Mouse (Mus musculus): ENCODE data around the gene Sigmar1.
A peak's percentile ranks its signal among the peaks of the same experiment; 100 is the strongest.
"Not testable (repeated sequence)": the region's sequence is repeated elsewhere in the genome, so short reads cannot be mapped to it uniquely, and the experiment has no call there.

Sigmar1 gene

GRCm38 (mm10) chr4:41755338-41756305 is at the start of gene Sigmar1:
Gene Sigmar1 (minus strand): TSS chr4:41756157.
- peak; percentile 32 for ATAC-seq (ENCODE audit: low TSS enrichment)

DNA sequence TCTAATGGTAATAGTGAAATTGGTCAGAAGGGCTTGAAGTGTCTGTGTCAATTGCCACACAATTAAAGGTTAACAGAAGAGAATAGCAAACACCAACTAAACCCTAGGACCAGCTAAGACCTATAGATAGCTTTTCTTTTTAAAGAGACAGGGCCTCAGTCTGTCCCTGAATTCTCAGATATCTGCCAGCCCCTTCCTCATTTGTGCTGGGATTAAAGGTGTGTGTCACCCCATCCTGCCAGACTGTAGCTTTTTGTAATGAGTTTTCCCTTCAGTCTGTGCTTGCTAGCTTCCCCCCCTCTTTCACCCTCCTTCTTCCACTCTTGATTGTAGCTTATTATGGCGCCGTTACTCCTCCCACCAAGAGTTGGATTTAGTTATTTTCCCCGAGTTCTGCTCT is 27.2 kb upstream of the Sigmar1 start:
- not testable (repeated sequence) for ATAC-seq (ENCODE audit: low TSS enrichment)

DNA sequence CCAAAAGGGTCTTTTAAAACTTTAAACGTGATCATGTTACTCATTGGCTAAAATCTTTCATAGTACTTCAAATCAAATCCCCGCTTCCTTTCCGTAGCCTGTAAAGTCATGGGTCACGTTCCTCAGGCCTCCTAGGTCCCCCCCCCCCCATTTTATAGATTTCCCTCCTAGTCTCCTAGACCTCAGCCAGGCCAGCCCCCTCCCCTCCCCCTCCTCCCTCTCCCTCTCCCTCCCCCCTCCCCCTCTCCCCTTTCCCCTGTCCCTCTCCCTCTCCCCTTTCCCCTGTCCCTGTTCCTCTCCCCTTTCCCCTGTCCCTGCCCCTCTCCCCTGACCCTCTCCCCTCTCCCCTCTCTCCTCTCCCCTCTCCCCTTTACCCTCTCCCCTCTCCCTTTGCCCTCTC is 26.8 kb upstream of the Sigmar1 start:
- ATAC-seq (ENCODE audit: low TSS enrichment): not testable (repeated sequence)

DNA sequence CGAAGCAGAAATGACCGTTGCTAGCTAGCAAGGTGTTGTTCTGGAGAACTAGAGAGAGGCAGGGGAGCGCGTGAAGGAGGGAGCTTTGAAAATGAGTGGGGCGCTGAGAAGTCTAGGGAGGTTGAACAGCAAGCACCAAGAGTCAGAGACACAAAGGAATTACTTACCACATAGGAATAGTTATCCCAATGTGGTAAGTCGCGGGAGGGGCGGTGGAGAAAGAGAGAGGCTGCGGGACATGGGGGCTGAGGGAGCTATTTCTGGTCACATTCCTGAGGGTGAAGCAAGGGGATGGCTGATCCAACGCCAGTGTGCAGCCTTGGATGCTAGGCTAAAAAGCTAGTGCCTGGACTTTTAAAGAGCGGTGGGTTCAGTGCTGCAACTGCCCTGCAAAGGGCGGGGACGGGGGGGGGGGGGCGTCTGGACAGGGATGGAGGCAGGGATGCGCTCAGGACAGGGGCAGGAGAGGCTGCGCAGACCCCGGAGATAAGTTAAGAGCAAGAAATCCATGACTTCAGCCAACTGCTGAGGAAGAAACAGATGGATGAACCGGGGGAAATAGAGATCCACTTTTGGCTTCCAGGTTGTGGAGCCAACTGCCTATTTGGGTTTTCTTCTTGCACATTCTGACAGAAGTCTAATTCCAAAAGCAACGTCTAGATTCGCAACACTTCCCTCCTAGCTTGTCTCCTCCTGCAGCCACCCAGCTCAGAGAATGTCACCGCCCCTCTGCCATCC is 26.0 kb upstream of the Sigmar1 start:
- peak; percentile 72; the same call in 1 of the 2 replicates for ATAC-seq (ENCODE audit: low TSS enrichment)

DNA sequence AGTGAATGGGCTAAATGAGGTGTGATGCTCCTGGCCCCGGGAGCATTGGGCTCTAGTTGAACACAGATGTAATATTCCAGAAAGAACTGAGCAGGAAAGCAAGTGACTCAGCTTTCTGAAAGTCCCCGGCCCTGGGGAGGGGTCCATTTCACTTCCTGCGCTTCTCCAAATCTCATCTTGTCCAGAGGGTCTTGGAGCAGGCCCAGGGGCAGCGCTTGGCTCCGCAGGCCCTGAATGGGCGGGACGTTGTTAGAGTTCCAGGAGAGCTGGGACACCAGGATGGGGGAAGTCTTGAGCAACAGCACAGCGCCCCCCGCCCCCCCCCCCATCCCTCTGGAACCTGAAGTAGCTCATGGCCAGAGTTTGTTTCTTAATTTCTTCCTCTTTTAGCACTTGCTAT is 25.3 kb upstream of the Sigmar1 start:
- not testable (repeated sequence) for ATAC-seq (ENCODE audit: low TSS enrichment)

GRCm38 (mm10) chr4:41775840-41776239 is 19.9 kb upstream of the Sigmar1 start:
- not testable (repeated sequence) for ATAC-seq (ENCODE audit: low TSS enrichment)

GRCm38 (mm10) chr4:41774506-41774905 is 18.5 kb upstream of the Sigmar1 start:
- ATAC-seq (ENCODE audit: low TSS enrichment): not testable (repeated sequence)

GRCm38 (mm10) chr4:41774002-41774401 is 18.0 kb upstream of the Sigmar1 start, which contains the start of gene Ccl27a:
Gene Ccl27a (minus strand): TSS chr4:41774247.
- not testable (repeated sequence) for ATAC-seq (ENCODE audit: low TSS enrichment)

GRCm38 (mm10) chr4:41773502-41773901 is 17.5 kb upstream of the Sigmar1 start:
- not testable (repeated sequence) for ATAC-seq (ENCODE audit: low TSS enrichment)

GRCm38 (mm10) chr4:41772946-41773345 is 17.0 kb upstream of the Sigmar1 start:
- not testable (repeated sequence) for ATAC-seq (ENCODE audit: low TSS enrichment)

DNA sequence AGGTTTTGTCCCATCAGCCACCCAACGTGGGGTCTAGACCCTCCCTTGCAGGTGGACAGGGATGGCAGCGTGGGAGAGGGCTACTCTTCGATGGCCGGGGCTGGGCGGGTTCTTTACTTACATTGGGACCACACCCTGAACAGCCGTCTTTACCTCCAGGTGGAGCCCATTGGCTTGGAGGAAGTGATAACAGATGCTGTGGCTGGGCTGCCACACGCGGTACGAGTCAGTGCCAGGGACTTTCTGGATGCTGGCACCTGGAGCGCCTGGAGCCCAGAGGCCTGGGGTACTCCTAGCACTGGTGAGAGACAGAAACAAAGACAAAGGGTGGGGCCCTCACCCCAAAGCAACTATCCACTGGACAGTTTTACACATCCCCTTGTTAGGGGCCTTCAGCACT is 11.3 kb upstream of the Sigmar1 start:
- ATAC-seq (ENCODE audit: low TSS enrichment): not testable (repeated sequence)

DNA sequence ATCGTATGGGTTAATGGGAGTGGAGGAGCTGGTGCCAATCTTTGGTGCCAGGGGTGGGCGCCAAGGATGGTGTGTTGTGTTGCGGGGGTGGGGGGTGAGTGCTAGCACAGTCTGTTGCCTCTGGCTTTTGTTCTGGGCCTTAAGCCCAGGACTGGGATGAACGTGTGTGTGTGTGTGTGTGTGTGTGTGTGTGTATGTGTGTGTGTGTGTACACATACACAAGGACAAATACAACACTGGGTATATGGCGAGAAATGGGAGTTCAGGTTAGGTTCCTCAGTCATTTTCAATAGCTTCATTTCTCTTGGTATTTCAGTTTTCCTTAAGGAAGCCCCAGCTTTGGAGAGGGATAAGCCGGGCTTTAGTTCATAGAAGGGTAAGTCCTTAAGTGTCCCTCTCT is 7.2 kb upstream of the Sigmar1 start:
- not testable (repeated sequence) for ATAC-seq (ENCODE audit: low TSS enrichment)

GRCm38 (mm10) chr4:41762688-41763114 is 6.7 kb upstream of the Sigmar1 start:
- not testable (repeated sequence) for ATAC-seq (ENCODE audit: low TSS enrichment)

DNA sequence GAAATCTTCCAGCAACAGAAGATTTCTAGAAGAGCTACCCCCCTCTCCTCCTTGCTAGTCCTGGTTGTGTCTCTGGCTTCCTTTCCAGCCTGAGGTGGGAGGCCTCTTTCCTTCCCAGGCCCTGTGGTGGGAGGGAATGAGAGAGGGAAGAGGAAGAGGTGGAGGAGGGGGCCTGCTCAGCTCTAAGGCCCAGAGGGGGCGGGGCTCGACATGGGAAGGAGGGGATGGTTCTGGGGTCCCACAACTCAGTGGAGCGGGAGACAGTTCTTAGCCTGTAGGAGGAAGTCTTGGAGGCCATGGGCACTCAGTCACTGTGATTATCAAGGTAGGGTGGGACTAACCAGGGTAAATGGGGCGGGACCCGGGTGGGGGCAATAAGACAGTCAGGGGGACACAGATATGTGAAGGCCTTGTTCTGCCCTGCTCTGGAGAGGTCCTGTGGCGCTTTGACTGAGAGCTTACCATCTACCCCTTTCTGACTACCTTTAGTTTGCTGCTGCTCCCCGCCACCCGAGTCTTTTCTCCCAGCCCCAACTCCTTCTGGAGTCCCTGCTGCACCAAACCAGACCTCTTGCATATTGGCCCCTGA is 6.2 kb upstream of the Sigmar1 start:
- ATAC-seq (ENCODE audit: low TSS enrichment): no peak

DNA sequence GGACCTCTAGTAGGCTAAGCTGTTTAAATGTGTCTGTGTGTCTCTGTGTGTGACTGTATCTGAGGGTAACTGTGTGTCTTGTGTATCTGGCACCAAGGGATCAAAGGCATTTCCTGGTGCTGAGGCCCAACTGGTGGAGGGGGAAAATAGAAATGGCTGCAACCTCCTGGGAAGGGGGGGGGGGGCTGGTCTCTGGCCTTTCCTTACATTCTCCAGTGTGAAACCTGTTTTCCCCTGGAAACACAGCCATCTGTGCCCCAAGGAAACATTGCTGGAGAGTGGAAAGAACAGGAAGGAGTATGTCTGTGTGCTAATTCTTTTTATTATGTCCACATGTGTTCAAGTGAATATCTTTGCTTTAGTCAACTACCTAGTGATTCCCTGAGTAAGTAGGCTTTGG is 5.7 kb upstream of the Sigmar1 start:
- no peak for ATAC-seq (ENCODE audit: low TSS enrichment)

- peak; percentile 14; the same call in 1 of the 2 replicates for ATAC-seq (ENCODE audit: low TSS enrichment)
Measured at GRCm38 (mm10) chr4:41760911-41761310, 5.0 kb upstream of the Sigmar1 start.

DNA sequence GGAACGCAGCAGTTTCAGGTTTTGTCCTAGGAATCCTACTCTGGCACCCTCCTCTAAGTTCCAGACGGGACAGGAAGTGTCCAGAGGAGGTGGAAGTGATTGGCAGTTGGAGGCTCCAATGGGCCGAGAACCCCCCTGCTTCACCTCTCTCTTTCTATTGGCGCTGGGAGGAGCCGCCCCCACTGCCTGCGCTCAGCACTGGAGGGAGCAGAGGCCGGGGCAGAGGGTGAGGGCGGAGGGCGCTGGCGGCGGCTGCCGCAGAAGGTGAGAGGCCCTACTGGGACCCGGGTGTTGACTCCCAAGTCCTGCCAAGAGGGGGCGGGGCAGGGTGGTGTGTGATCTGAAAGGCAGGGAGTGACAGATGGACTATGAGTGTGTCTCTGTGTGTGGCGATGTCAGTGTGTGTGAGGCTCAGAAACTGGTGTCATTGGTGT is 4.3 kb upstream of the Sigmar1 start:
- ATAC-seq (ENCODE audit: low TSS enrichment): 0 out of 2 replicates have a peak, but pooled peaks have one; percentile 32

DNA sequence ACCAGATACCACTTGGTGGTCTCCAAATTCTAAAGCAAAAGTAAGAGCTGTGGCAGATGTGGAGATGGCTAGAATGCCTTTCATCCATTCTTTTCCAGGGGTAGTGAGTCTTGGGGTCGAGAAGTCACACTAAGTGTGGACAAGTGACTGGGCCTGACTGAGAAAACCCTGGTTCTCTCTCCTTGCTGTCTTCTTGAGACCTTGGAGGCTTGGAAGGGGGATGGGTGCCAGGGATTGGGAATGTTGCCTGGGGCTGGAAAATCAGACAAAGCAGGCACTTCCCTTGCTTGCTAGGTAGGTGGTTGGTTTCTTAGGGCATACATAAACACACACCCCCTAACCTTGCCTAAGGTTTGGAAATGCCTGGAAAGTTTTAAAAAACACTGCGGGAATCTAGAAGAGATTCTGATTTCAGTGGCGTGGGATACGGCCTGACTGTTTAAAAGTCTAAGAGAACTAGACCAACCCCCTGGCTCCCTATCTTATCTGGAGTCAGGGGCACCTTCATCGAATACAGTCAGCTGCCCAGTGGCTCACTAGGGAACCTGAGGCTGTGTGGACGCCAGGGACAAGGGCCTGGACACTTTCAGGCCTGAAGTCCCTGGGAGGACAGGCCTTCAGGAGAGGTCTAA is 3.8 kb upstream of the Sigmar1 start:
- ATAC-seq (ENCODE audit: low TSS enrichment): no peak

DNA sequence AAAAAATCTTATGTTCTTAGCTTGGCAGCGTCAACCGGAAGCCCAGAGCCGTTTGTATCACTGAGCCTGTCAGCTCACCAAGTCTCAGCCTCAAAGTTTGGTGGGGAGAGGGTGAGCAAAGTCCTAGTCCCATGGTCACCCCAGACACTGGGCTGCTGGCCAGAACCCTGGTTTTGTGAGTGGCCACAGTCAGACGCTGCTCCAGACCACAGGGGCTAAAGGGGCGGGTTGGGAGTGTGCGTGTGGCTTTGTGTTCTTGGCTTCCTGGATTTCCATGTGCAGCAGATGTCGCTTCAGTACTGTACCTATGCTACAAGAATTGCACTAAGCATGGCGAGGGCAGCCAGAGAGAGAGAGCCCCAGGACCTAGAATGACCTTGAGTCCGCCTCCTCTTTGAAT is 3.2 kb upstream of the Sigmar1 start:
- no peak for ATAC-seq (ENCODE audit: low TSS enrichment)

- ATAC-seq (ENCODE audit: low TSS enrichment): no peak
Measured at GRCm38 (mm10) chr4:41758701-41759100, 2.7 kb upstream of the Sigmar1 start.

- no peak for ATAC-seq (ENCODE audit: low TSS enrichment)
Measured at GRCm38 (mm10) chr4:41758021-41758420, 2.1 kb upstream of the Sigmar1 start.

Measured in frontal cortex, adult (tissue).